Mouse (Mus musculus): ENCODE results near the gene Kcnip1.

DNA sequence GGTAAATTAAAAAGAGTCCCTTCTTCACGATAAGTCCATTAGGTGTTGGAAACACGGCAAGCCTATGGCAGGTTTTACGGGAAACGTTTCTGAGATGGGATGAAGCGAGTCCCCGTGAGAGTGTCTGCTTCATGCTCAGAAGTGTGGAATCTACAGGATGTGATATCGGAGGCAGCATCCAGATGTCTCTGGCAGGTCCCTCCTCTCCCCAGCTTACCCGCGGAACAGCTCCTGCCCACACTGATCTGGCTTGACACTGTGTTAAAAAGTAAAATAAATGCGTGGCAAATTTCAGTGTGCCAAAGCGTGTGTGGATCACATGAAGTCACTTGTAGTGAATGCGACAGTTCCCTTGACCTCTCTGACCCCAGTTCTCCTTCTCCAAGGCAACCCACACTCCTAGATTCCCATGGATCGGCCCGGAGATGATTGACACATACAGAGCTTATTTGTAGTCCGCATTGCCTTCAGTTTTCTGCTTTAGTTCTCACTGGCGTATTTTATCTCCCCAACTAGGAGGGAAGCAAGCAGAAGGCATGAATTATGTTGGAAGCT is 231.7 kb downstream of the Kcnip1 start:
- TF ChIP-seq CTCF (IDR thresholded peaks at IDR 0.05; ENCODE audit: insufficient read depth, low read depth, low read length) (no peak), POLR2A (IDR thresholded peaks at IDR 0.05; ENCODE audit: insufficient read depth, low read depth, low read length) (no peak)
